Mouse (Mus musculus): ENCODE results near the gene Wdr6. TPM values are rescaled to one million over a fixed set of nuclear protein-coding genes. Genes with fewer than 3 reads are reported as not detected.

Wdr6 gene
- total RNA-seq, 2 experiments from 2014 or later: 30.2 to 36.4 TPM

- intact Hi-C loops (cut with DNase I): loop anchor here (10.0 kb wide), 1 partner anchor 737 kb away; no protein-coding TSS in a partner anchor
- DNase-seq: no peak
Observed at GRCm38 (mm10) chr9:108531496-108531895, 47.0 kb downstream of the Wdr6 start.

- intact Hi-C loops (cut with DNase I): loop anchor here (10.0 kb wide), 1 partner anchor 736 kb away; no protein-coding TSS in a partner anchor
Observed at GRCm38 (mm10) chr9:108530954-108531353, 47.6 kb downstream of the Wdr6 start.

GRCm38 (mm10) chr9:108525400-108525799 lies 53.1 kb downstream of the Wdr6 start:
- intact Hi-C loops (cut with DNase I): no loop called here
- DNase-seq: no peak

More at GRCm38 (mm10) chr9:108530954-108531353, 47.6 kb downstream of the Wdr6 start:
- DNase-seq: no peak

- no peak for DNase-seq
- intact Hi-C loops (cut with DNase I): no loop called here
Observed at GRCm38 (mm10) chr9:108523341-108523740, 55.2 kb downstream of the Wdr6 start.

Small RNA genes within 50 kb of the gene (microRNA-seq; reads per million reads assigned to microRNA genes)
- gene Gm24083 (0 reads per million in 2 experiments), gene Mir191 (0 reads per million in 2 experiments), gene Mir425 (1,175 to 1,491 reads per million in 2 experiments)

Other genes starting within 250 kb of the Wdr6 start
- 100 to 1,000 TPM; 152 to 166 TPM for gene Gpx1, start 239.8 kb downstream of the Wdr6 start, total RNA-seq (2021)
- gene Usp4, start 230.9 kb downstream of the Wdr6 start, total RNA-seq (2021): 10 to 100 TPM; 94.3 to 95.7 TPM
- gene 1700102P08Rik, start 185.9 kb downstream of the Wdr6 start, total RNA-seq (2021): under 1 TPM; 0.31 to 0.74 TPM
- not detected for gene Ccdc36, start 150.3 kb downstream of the Wdr6 start, total RNA-seq (2021)
- gene BC048562, start 142.3 kb downstream of the Wdr6 start, total RNA-seq (2021): not detected
- 10 to 100 TPM; 27.7 to 31.3 TPM for gene Ccdc71, start 118.2 kb downstream of the Wdr6 start, total RNA-seq (2021)
- gene Klhdc8b, start 117.2 kb downstream of the Wdr6 start, total RNA-seq (2021): 10 to 100 TPM; 29.2 to 33.4 TPM
- 100 to 1,000 TPM; 284 to 331 TPM for gene Lamb2, start 99.0 kb downstream of the Wdr6 start, total RNA-seq (2021)
- gene Usp19, start 88.1 kb downstream of the Wdr6 start, total RNA-seq (2021): 100 to 1,000 TPM in 1 of 2 experiments, 10 to 100 TPM in 1; 98.4 to 103 TPM
- 10 to 100 TPM; 84.4 to 86.3 TPM for gene Qars, start 71.0 kb downstream of the Wdr6 start, total RNA-seq (2021)
- 10 to 100 TPM; 83.5 to 89.6 TPM for gene Qrich1, start 61.9 kb downstream of the Wdr6 start, total RNA-seq (2021)
- 10 to 100 TPM; 62.3 to 70.0 TPM for gene Impdh2, start 18.5 kb downstream of the Wdr6 start, total RNA-seq (2021)
- gene Ndufaf3, start 11.3 kb downstream of the Wdr6 start, total RNA-seq (2021): 10 to 100 TPM; 54.5 to 58.6 TPM
- gene Dalrd3, start 8.9 kb downstream of the Wdr6 start, total RNA-seq (2021): 10 to 100 TPM; 21.0 TPM
- 10 to 100 TPM; 12.7 to 15.1 TPM for gene P4htm, start 18.9 kb upstream of the Wdr6 start, total RNA-seq (2021)
- 10 to 100 TPM; 55.2 to 56.4 TPM for gene Arih2, start 70.6 kb upstream of the Wdr6 start, total RNA-seq (2021)
- gene Slc25a20, start 83.3 kb upstream of the Wdr6 start, total RNA-seq (2021): 100 to 1,000 TPM; 249 to 251 TPM
- 10 to 100 TPM; 73.4 to 79.1 TPM for gene Prkar2a, start 110.6 kb upstream of the Wdr6 start, total RNA-seq (2021)
- 10 to 100 TPM; 39.6 to 42.0 TPM for gene Ip6k2, start 205.1 kb upstream of the Wdr6 start, total RNA-seq (2021)
- 10 to 100 TPM in 1 of 2 experiments, 1 to 10 TPM in 1; 9.0 to 11.5 TPM for gene Nckipsd, start 229.6 kb upstream of the Wdr6 start, total RNA-seq (2021)
- under 1 TPM; 0.22 to 0.24 TPM for gene Celsr3, start 247.6 kb upstream of the Wdr6 start, total RNA-seq (2021)